Mouse (Mus musculus) stomach, postnatal 0 days (tissue): ENCODE measurements around the gene Vegfa.

ENCODE experiments used
- CTCF ChIP-seq: IDR thresholded peaks from 2 replicates; pipeline ENCODE4 v1.5.1; 2016; ENCODE audit warnings: antibody characterized with exemption, low read depth, mild to moderate bottlenecking, moderate library complexity
- EP300 ChIP-seq: optimal IDR thresholded peaks from 2 replicates; pipeline ENCODE3; 2016; ENCODE audit warnings: antibody characterized with exemption

GRCm38 (mm10) chr17:45974461-45974860 is 57.7 kb downstream of the Vegfa start:
- no peak for TF ChIP-seq CTCF
- TF ChIP-seq EP300: no peak
